Mouse (Mus musculus) liver, adult (tissue): ENCODE data around the gene Znrf4.

Experiments
- GATA4 ChIP-seq: IDR thresholded peaks from 2 replicates; pipeline ENCODE4 v1.6.1; 2014; ENCODE audit warnings: mild to moderate bottlenecking, low read length; ENCODE audit not compliant: insufficient replicate concordance

The Znrf4 gene

DNA sequence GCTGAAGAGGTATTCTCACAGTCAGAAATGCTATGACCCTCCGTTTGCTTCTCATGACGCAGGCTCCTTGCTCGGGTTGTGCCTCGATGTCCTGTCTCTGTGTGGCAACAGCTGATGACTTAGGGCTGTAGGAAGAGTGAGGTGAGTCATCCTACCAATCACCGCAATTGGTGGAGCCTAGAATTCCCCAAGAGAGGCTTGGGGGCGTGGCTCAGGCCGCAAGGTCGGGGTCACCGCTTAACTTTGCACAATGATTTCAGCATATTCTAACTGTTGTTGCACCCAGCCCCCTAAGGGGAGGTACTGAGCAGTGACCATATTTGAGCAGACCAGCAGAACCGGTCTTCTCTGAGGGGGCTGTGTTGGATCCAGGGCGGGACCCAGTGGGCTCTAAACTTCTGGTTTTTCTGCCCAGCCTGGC, 34.0 kb downstream of the Znrf4 start:
- TF ChIP-seq GATA4: no peak

DNA sequence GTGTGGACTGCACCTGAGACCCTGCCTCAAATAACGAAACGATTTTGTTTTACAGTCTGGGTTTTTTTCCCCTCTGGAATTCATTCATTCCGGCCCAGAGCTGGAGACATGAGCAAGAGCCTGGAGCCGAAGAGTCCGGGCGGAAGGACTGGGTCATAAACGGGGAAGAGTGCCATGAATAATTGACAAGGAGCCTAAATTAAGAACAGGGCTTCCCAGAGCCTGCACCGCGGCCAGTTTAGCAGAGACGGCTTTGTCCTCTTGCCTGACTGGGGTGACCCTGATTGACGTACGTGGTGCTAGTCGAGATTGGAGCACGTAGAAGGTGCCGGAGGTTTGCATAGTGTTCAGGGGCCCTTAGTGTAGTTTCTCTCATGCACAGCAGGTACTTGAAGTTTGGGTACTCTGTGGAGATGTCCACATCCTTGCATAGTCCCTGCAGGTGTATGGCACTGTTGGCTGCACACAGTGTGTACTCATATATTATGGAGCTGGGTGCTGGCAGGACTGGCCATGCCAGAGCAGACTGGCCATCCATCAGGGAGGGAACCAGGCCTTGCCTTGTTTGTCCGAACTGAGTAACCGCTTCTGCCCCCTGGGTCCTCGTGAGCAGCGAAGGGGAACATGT, 34.9 kb downstream of the Znrf4 start:
- TF ChIP-seq GATA4: no peak

DNA sequence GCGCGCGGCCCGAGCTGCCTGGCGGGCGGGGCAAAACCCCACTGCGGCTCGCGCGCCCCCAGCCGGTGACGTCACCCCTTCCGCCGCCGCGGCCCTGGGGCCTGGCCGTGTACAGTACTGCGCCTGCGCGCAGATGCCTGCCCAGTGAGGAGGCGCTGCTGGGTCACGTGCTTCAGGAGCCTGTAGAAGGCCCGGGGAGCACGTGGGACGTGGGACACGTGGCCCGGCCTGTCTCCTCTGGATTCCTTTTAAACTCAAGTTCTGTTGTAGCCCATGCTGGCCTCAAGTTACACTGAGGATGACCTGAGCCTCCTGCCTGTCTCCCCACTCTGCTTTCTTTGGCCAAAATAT, 35.9 kb downstream of the Znrf4 start, which contains the start of gene Ptprs:
Ptprs (minus strand) TSS at position 82 of the 351 bp plus-strand sequence.
- TF ChIP-seq GATA4: no peak

DNA sequence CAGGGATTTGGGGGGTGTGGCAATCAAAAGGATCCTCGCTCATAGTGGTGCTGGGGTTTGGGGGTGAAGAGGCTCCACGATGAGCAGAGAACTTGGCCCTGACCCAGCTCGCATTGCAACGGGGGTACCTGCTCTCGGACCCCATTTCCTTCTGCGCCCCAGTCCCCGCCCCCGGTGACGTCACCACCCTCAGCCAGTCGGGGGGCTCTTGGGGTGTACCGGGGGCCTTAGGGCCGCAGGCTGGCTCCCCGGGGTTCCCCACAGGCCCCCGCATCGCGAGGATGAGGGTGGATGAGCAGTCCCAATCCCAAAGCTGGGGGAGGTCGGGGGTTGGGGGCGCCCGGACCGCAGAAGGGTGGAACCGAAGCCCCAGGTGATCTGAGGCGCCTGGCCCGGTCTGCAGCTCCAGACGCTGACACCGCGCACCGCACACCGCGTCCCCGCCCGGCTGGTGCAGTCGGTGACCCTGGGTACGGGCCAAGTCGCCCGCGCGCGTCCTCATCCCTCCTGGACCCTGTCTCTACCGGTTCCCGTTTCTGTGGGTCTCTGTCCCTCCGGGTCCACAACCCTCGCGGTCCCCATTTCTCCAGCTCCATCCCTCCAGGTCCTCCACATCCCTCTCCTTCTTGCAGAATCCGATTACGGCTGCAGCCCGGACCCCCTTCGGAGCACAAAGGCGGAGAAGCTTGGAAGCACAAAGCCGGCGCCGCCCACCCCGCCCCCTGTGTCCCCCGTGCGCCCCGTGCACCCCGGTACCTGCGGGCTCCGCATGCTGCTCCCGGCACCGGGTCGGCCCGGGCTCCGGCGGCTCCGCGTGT, 36.4 kb downstream of the Znrf4 start:
- TF ChIP-seq GATA4: no peak

DNA sequence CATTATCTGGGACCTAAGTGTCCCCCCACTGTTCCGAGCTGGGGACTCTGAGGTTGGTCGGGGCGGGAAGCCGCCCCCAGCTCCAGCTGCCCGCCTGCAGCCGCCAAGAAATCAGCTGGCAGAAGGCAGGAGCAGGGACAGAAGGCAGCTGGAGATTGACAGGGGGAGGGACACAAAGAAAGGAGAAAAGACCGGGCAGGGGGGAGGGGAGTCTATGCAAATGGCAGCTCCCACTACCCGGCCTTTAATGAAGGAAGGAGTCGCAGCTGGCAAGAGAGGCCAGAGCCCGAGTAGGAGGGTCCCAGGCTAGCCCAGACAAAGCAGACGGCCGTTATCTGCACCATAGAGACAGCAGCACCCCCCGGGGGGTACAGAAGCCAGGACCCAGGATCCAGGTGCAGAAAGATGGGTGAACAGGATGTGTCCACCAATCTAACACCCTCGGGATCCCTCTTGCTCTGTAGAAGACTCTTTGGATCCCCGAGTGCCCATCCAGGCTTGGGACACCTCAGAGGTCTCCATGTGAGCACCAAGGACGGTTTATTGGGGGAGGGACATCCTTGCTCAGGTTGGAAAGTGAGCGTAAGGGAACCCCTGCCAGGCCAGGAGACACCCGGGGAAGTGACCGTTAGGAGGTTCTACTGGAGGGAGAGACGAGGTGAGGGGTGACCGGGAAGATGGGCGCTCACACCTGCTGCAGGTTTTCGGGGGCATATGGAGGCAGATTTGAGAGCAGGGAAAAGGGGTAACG, 37.2 kb downstream of the Znrf4 start:
- no peak for TF ChIP-seq GATA4

DNA sequence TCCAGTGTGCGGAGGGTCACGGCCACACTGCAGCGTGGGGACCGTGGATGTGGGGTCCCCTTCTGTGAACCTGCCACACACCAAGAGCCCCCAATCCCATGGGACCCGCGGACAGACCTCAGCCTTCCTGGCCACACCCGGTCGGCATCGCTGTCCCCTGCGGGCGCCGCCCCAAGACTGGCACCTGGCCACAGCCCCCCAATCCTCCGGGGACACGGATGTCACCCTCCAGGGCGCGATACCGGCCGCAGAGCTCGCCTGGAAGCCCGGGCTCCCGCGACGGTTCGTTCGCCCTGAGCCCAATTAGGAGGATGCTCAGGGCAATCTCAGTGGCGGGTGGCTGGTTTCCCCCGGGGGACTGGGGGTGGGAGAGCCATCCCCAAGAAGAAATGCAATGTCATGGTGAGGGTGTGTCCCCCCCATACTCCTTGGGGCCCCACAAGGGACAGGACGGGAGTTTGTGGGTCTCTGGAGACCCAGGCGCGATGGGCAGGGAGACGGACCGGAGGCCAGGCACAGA, 37.9 kb downstream of the Znrf4 start:
- no peak for TF ChIP-seq GATA4

- no peak for TF ChIP-seq GATA4
Measured at GRCm38 (mm10) chr17:56473611-56473905, 38.7 kb downstream of the Znrf4 start.

DNA sequence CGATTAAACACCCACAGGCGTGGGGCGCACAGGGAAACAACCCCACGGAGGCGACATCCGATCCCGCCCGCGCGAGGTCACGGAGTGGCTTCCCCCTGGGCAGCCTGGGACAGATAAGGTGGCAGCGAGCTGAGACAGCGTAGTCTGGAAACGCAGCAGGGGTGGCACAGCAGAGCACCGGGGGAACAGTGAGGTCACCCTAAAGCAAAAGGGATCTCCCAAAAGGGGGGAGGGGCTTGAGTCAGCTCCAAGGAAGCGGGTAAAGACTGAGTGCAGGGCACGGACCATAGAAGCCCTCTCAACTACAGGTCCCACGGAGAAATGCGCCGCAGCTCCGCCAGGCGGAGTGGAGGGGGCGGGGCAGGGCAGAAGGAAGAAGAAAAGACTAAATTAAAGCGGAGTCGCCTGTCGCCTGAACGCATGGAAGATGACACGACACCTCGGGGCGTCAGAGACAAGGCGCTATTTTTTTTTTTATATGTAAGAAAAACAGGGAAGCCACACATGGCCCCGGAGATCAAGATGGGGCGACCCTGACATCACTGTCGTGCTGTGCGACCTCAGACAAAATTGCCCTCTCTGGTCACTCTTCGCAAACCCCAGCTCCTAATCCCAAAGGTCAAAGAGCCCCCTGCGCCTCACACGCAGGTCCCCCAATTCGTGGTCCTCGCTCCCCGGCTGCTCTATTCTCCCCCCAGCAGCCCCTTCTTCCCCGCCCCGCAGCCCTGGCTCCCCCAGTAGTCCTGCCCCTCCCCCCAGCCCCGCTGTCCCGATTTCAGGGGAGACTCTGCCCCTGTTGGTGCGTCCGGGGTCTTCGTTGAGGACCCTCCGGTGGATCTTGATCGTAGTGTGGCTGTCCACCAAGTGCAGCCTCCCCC, 39.3 kb downstream of the Znrf4 start:
- TF ChIP-seq GATA4: peak; percentile 14; the same call in 1 of the 2 replicates

- TF ChIP-seq GATA4: no peak
Measured at GRCm38 (mm10) chr17:56472121-56472520, 40.1 kb downstream of the Znrf4 start.

DNA sequence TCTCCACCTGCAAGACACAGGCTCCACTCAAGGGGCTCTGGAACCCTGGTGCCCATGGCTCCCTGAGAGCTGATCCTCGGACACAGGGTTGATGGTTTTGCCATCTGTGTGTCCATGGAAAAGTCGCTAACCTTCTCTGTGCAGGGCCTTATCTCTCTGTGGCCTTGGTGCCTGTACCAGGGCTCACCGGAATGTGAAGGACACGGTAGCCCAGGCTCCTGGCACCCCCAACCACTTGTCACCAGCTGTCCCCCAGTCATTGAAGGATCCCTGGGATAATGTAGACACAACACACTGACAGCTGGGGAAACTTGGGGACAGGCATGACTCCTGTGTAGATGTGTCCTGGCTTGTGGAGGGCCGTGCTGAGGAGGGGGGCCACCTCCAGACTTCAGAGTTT, 41.1 kb downstream of the Znrf4 start:
- no peak for TF ChIP-seq GATA4

GRCm38 (mm10) chr17:56470571-56470970, 41.7 kb downstream of the Znrf4 start:
- TF ChIP-seq GATA4: no peak

GRCm38 (mm10) chr17:56470001-56470436, 42.2 kb downstream of the Znrf4 start:
- no peak for TF ChIP-seq GATA4

DNA sequence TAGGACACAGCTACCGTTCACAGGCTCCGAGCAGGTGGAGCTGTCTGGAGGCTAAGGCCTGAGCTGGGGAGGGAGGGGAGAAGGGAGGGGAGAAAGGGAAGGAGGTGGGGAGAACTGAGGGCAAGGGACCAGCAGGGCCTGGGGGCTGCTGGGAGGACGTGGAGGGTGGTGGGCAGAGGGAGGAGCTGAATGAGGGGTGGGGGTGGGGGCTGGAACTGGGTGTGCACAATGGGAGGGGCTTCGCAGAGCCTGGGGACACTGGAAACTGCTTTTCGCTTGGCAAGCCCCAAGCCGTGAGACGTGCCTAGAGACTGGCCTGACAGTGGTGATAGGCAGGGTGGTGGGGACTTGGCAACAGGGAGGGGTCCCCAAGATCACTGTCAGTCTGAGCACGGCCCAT, 43.0 kb downstream of the Znrf4 start:
- TF ChIP-seq GATA4: no peak

- no peak for TF ChIP-seq GATA4
Measured at GRCm38 (mm10) chr17:56468870-56469269, 43.4 kb downstream of the Znrf4 start.

- no peak for TF ChIP-seq GATA4
Measured at GRCm38 (mm10) chr17:56468380-56468779, 43.9 kb downstream of the Znrf4 start.
